Mouse (Mus musculus): Measurements from ENCODE around the gene Olfr613. TPM values are rescaled to one million over a fixed set of nuclear protein-coding genes. Genes with fewer than 3 reads are reported as not detected.

Gene Olfr613
- polyA plus RNA-seq (2012; rRNA removed) = not detected in 2 replicates

DNA sequence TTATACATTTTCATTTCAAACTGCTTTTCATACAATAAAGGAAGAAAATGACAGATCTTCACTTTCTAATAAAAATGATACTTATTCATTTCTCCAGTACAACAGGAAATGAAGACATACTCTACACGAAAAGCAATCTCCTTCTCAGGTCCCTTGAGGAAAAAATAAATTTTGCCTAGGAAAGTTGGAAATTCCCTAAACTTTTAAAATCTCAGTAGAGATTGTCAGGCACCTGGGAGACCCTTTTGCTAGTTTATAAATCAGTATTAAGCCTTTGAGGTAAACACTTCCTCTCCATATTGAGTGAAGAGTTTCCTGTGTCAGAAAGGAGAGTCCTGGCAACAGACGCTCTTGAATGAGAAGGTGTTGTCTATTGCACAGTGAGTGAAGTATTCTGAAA lies at the start of gene Olfr613:
Olfr613 (plus strand) TSS at position 301 of the 400 bp plus-strand sequence.

DNA sequence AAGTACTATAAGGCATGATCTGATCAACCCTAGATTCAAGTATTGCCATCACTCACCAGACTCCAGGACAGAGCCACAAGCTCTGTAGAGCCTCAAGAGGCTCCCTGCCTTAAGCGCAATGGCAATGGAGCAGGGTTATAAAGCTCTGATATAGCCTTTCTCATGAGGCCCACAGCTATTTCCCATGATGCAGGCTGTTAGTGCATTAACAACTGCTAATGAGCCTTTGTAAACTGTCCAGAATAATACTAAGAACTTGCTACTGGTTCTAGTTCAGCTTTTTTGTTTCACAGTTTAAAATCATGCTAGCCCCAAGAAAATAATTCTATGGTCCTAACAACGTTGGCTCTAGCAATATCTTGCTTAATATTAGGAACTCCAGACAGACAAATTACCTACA lies 35.9 kb upstream of the Olfr613 start, which contains the start of gene Olfr610:
Olfr610 (minus strand) TSS at position 101 of the 400 bp plus-strand sequence.

DNA sequence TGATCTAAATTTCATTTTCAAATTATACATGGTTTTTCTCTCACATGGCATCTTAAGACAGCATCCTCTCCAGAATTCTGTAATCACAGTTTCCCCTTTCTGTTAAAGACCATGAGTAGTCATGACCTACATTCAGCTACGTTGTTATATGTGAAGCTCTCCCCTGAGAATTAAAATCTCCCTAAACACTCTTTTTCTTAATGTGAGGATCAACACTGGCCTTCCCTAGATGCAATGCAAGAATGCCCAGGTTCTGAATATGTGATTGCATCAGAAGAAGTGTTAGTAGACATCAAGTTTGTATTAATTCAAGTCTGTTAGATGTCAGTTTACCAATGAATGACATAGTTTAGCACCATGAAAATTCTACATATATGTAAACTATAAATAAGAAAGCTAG lies 27.1 kb upstream of the Olfr613 start, which contains the start of gene Olfr611:
Olfr611 (minus strand) TSS at position 101 of the 400 bp plus-strand sequence.

DNA sequence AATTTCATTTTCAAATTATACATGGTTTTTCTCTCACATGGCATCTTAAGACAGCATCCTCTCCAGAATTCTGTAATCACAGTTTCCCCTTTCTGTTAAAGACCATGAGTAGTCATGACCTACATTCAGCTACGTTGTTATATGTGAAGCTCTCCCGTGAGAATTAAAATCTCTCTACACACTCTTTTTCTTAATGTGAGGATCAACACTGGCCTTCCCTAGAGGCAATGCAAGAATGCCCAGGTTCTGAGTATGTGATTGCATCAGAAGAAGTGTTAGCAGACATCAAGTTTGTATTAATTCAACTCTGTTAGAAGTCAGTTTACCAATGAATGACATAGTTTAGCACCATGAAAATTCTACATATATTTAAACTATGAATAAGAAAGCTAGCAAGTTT lies 5.3 kb upstream of the Olfr613 start, which contains the start of gene Olfr612:
Olfr612 (minus strand) TSS at position 101 of the 400 bp plus-strand sequence.

DNA sequence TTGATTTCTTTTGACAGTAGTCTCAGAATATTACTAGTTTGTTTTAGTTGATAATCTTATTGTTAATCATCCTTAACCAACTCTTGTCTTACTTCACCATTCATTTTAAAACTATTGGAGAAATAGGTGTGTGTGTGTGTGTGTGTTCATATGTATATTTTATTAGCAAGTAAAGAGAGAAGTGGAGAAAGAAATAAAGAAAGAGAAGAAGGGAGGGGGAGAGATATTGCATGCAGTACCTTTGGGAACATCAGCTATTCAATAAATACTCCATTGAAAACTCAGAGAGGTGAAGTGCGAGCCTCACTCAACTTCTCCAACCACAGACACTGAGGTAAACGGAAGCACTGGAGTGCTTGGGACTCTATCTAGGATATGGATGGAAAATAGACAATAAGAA lies 7.9 kb downstream of the Olfr613 start, which contains the start of gene Olfr615:
Olfr615 (plus strand) TSS at position 301 of the 400 bp plus-strand sequence.

DNA sequence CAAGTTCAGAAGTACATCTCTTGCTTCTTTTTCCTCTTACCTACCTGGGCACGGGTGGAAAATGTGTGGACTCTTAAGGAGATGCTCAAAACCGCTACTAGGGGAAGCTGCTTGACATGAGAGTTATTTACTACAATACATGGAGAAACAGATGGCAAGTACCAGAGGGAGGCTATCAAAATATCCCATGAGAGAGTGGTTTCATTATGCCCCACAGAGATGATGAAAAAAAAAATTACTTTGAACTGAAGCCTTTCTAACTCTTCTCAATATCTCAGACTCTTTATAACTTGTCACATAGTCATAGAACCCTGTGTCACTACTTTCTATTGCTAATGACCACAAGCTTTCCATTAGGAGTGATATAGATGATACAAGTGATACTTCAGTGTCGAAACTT lies 21.2 kb downstream of the Olfr613 start, which contains the start of gene Olfr616:
Olfr616 (minus strand) TSS at position 101 of the 400 bp plus-strand sequence.

DNA sequence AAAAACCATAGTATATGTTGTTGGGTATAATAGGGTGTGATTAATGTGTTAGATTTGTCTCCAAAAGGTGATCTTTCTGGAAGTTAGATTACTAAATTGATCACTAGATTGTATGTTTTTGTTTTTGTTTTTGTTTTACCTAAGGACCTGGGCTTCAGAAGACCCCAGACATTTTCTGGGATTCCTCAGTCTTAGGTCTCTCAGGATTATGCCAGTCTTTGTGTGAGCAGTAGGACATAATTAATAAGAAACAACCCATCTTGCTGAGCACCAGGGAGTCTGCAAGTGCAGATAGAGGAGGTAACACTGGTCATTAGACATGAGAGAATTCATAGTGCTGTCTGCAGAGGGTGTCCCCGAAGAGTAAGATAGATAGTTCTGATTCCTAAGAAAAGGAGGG lies 24.9 kb downstream of the Olfr613 start, which contains the start of gene Olfr617:
Olfr617 (plus strand) TSS at position 301 of the 400 bp plus-strand sequence.

DNA sequence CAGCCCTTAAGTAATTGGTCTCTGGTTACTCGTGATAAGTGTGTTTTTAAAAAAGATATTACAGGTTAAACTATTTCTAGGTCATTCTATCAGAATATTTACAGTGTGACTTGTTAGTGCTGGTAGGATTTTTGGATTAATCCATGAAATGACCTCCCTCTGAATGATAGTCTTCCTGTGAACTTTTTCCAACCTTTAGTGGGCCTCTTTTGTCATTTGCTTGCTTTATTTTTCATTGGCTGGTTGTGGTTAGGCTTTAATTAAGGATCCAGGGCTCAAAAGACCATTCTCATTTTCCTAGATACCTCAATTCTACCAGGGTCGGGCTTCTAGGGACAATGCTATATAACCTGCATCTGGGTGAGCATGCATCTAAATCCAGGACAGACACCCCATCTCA lies 41.9 kb downstream of the Olfr613 start, which contains the start of gene Olfr618:
Olfr618 (plus strand) TSS at position 301 of the 400 bp plus-strand sequence.

DNA sequence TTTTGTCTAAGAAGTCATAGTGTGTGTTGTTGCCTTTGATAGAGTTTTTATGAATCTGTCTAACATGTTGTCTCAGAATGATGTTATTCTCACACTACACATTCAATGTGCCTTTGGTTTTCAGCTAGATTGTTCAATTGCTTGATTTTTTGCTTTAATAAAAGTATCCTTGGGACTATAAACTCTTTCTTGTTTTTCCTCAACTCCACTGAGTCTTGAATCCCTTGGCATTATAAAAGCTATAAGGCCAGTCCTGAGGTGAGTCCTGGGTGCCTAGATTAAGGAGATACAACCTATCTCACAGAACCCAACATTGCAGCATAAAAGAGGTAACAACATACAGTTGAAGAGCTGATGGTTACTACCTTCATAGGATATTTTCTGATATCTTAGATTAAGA lies 52.4 kb downstream of the Olfr613 start, which contains the start of gene Olfr619:
Olfr619 (plus strand) TSS at position 301 of the 400 bp plus-strand sequence.

Other genes starting within 250 kb of the Olfr613 start
- not detected in 2 replicates for gene Olfr596, start 242.4 kb upstream of the Olfr613 start, polyA plus RNA-seq (2012; rRNA removed)
- not detected in 2 replicates for gene Olfr597, start 231.8 kb upstream of the Olfr613 start, polyA plus RNA-seq (2012; rRNA removed)
- gene Olfr598, start 224.5 kb upstream of the Olfr613 start, polyA plus RNA-seq (2012; rRNA removed) = not detected in 2 replicates
- gene Olfr599, start 212.2 kb upstream of the Olfr613 start, polyA plus RNA-seq (2012; rRNA removed) = not detected in 2 replicates
- gene Olfr600, start 198.4 kb upstream of the Olfr613 start, polyA plus RNA-seq (2012; rRNA removed) = not detected in 2 replicates
- gene Olfr601, start 185.4 kb upstream of the Olfr613 start, polyA plus RNA-seq (2012; rRNA removed) = not detected in 2 replicates
- gene Olfr603, start 161.9 kb upstream of the Olfr613 start, polyA plus RNA-seq (2012; rRNA removed) = not detected in 2 replicates
- gene Usp17lc, start 133.0 kb upstream of the Olfr613 start, polyA plus RNA-seq (2012; rRNA removed) = not detected in 2 replicates
- gene Olfr605, start 102.6 kb upstream of the Olfr613 start, polyA plus RNA-seq (2012; rRNA removed) = not detected in 2 replicates
- gene Olfr606, start 99.0 kb upstream of the Olfr613 start, polyA plus RNA-seq (2012; rRNA removed) = not detected in 2 replicates
- not detected in 2 replicates for gene Olfr607, start 83.9 kb upstream of the Olfr613 start, polyA plus RNA-seq (2012; rRNA removed)
- gene Olfr608, start 78.2 kb upstream of the Olfr613 start, polyA plus RNA-seq (2012; rRNA removed) = not detected in 2 replicates
- not detected in 2 replicates for gene Olfr609, start 50.0 kb upstream of the Olfr613 start, polyA plus RNA-seq (2012; rRNA removed)
- not detected in 2 replicates for gene Olfr610, start 36.0 kb upstream of the Olfr613 start, polyA plus RNA-seq (2012; rRNA removed)
- not detected in 2 replicates for gene Olfr611, start 27.2 kb upstream of the Olfr613 start, polyA plus RNA-seq (2012; rRNA removed)
- gene Olfr612, start 5.4 kb upstream of the Olfr613 start, polyA plus RNA-seq (2012; rRNA removed) = not detected in 2 replicates
- not detected in 2 replicates for gene Olfr615, start 8.0 kb downstream of the Olfr613 start, polyA plus RNA-seq (2012; rRNA removed)
- gene Olfr616, start 21.1 kb downstream of the Olfr613 start, polyA plus RNA-seq (2012; rRNA removed) = not detected in 2 replicates
- not detected in 2 replicates for gene Olfr617, start 25.0 kb downstream of the Olfr613 start, polyA plus RNA-seq (2012; rRNA removed)
- 0.08 TPM in 1 of 2 replicates, not detected in the other for gene Olfr618, start 42.0 kb downstream of the Olfr613 start, polyA plus RNA-seq (2012; rRNA removed)
- not detected in 2 replicates for gene Olfr619, start 52.5 kb downstream of the Olfr613 start, polyA plus RNA-seq (2012; rRNA removed)
- not detected in 2 replicates for gene Olfr620, start 64.5 kb downstream of the Olfr613 start, polyA plus RNA-seq (2012; rRNA removed)
- 0.06 TPM in 1 of 2 replicates, not detected in the other for gene Olfr622, start 94.6 kb downstream of the Olfr613 start, polyA plus RNA-seq (2012; rRNA removed)
- not detected in 2 replicates for gene Olfr623, start 115.6 kb downstream of the Olfr613 start, polyA plus RNA-seq (2012; rRNA removed)
- 0.01 TPM in 1 of 2 replicates, not detected in the other for gene Olfr624, start 123.1 kb downstream of the Olfr613 start, polyA plus RNA-seq (2012; rRNA removed)
- gene Olfr625-ps1, start 134.6 kb downstream of the Olfr613 start, polyA plus RNA-seq (2012; rRNA removed) = not detected in 2 replicates
- not detected in 2 replicates for gene Olfr243, start 166.6 kb downstream of the Olfr613 start, polyA plus RNA-seq (2012; rRNA removed)
- gene Olfr628, start 182.3 kb downstream of the Olfr613 start, polyA plus RNA-seq (2012; rRNA removed) = not detected in 2 replicates
- not detected in 2 replicates for gene Olfr629, start 196.9 kb downstream of the Olfr613 start, polyA plus RNA-seq (2012; rRNA removed)
- not detected in 2 replicates for gene Olfr630, start 209.3 kb downstream of the Olfr613 start, polyA plus RNA-seq (2012; rRNA removed)
- not detected in 2 replicates for gene Olfr69, start 223.5 kb downstream of the Olfr613 start, polyA plus RNA-seq (2012; rRNA removed)
- gene Olfr68, start 231.6 kb downstream of the Olfr613 start, polyA plus RNA-seq (2012; rRNA removed) = not detected in 2 replicates
- gene Olfr67, start 243.7 kb downstream of the Olfr613 start, polyA plus RNA-seq (2012; rRNA removed) = not detected in 2 replicates